Mouse (Mus musculus): ENCODE results near the gene Itpripl2. TPM values are rescaled to one million over a fixed set of nuclear protein-coding genes. Genes with fewer than 3 reads are reported as not detected.

Gene Itpripl2
- total RNA-seq, 2 experiments from 2014 or later = 4.0 to 4.3 TPM

GRCm38 (mm10) chr7:118489706-118490665 lies 1.8 kb downstream of the Itpripl2 start:
- intact Hi-C loops (cut with DNase I) = no loop called here
- no peak for DNase-seq (ENCODE audit: low spot score in 2 of 2)

DNA sequence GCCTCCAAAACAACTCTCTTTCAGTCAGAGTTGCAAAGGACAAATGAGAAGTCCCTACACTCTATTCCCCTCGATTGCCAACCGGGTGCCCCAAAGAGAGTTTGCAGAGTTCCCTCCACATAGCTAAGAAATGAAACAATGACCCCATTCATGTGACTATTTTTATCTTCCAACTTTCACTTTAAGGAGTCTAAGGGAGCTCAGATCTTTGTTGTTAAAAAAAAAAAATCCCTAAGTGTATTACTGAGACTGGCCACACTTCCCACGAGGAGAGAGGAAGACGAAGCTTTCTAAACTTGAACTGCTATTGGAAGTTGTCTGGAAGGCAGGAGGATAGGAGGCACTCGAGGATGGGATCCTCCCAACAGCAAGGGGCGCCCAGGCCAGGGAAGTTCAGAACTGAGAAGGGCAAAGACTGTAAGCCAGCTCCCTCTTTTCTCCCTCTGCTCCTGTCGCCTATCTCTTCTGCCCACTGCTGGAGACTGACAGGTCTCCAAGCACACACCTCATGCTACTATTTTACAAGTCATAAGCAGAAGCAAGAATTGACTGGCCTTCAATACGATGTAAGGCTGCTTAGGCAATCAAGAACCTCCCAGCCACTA lies 3.6 kb downstream of the Itpripl2 start:
- intact Hi-C loops (cut with DNase I) = no loop called here
- no peak for DNase-seq (ENCODE audit: low spot score in 2 of 2)

GRCm38 (mm10) chr7:118486917-118487316 lies 4.9 kb downstream of the Itpripl2 start:
- intact Hi-C loops (cut with DNase I) = no loop called here

DNA sequence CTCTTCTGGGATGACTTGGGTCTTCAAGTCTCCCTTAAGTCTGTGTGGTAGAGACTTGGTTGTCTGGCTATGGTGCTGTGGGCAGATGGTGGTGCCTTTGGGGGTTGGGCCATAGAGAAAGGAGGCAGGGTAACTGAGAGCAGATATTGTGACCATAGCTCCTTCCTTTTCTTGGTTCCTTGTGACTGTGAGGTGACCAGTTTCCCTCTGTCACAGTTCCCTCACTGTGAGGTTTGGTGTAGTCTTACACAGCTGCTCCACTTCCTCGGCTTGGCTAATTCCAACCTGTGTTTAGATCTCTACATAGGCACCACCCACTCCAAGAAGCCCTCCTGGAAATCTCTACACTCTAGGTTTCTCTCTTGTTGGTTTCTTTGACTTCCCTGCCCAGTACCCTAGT lies 7.8 kb downstream of the Itpripl2 start:
- intact Hi-C loops (cut with DNase I) = no loop called here
- DNase-seq (ENCODE audit: low spot score in 2 of 2) = no peak

More at GRCm38 (mm10) chr7:118486917-118487316, 4.9 kb downstream of the Itpripl2 start:
- no peak for DNase-seq (ENCODE audit: low spot score in 2 of 2)

GRCm38 (mm10) chr7:118482001-118482400 lies 9.8 kb downstream of the Itpripl2 start:
- no peak for DNase-seq (ENCODE audit: low spot score in 2 of 2)

GRCm38 (mm10) chr7:118481047-118481810 lies 10.5 kb downstream of the Itpripl2 start:
- intact Hi-C loops (cut with DNase I) = no loop called here

More at GRCm38 (mm10) chr7:118482001-118482400, 9.8 kb downstream of the Itpripl2 start:
- intact Hi-C loops (cut with DNase I) = no loop called here

DNA sequence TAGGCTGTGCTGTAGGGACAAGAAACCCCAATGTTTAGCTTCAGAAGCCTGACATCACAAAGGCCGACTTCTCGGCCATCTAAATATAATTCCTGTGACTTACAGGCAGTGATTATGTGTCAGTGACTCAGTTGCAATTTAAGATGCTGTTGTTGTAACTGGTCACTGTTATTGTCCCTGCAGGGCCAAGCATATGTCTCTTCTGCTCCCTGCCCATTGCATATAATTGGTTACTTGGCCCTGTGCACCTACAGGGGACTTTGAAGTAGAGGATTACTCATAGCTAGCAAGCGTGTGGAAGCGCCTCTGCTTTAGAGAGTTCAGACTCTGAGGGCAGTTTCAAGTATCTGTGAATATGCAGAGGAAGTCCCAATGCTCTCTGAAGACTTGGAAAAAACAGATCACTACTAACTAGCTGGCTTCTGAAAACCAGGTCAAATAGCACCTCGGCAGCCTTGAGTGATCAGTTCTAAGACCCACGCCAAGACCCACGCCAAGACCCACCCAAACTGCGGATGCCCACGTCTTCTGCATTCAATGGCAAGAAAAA lies 11.5 kb downstream of the Itpripl2 start:
- intact Hi-C loops (cut with DNase I) = no loop called here
- DNase-seq (ENCODE audit: low spot score in 2 of 2) = no peak

More at GRCm38 (mm10) chr7:118481047-118481810, 10.5 kb downstream of the Itpripl2 start:
- DNase-seq (ENCODE audit: low spot score in 2 of 2) = no peak

- no peak for DNase-seq (ENCODE audit: low spot score in 2 of 2)
- intact Hi-C loops (cut with DNase I) = no loop called here
These were observed 12.9 kb downstream of the Itpripl2 start for GRCm38 (mm10) chr7:118478835-118479312.

DNA sequence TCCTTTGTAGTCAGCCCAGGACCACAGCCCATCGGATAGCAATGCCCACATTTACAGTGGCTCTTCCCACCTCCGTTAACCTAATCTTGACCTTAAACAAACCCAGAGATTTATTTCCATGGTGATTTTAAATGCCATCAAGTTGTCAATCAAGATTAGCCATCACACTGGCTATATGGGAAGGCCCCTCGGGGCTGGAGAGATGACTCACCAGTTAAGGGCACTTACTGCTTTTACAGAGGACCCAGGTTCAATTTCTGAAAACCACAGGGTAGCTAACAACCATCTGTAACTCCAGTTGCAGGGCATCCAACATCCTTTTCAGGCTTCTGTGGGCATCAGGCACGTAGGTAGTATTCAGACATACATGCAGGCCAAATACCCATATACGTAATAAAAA lies 15.3 kb downstream of the Itpripl2 start:
- DNase-seq (ENCODE audit: low spot score in 2 of 2) = no peak
- intact Hi-C loops (cut with DNase I) = no loop called here

DNA sequence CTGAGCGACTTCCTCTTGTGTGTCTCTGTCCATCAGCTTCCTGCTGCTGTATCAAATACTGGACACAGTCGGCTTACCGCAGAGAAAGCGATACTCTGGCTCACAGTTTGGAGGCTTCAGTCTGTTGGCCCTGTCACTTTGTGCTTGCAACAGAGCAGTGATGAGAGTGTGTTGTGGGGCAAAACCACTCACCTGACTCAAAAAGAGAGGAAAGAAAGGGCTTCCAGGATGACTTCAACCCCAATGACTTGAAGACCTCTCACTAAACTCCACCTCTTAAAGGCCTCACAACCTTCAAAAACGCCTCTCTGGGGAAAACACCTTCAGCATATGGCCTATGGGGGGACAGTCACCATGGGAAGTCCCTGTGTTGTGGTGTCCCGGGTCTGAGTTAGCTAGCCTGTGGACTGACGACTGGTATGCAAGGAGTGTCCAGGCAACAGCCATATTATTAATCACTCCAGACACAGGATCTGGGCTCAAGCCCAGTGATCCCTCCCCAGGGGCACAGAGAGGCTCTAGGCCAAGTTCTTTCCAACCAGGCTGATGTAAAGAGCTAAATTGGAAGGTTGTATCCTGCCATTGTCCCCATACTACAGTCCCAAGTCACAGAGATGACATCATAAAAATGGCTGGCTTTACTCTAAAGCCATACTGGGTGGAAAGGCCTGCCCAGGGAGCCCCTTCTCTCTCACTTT lies 16.6 kb downstream of the Itpripl2 start:
- DNase-seq (ENCODE audit: low spot score in 2 of 2) = no peak

GRCm38 (mm10) chr7:118472886-118473285 lies 18.9 kb downstream of the Itpripl2 start:
- no peak for DNase-seq (ENCODE audit: low spot score in 2 of 2)
- intact Hi-C loops (cut with DNase I) = no loop called here

More for the DNA sequence above, 16.6 kb downstream of the Itpripl2 start:
- intact Hi-C loops (cut with DNase I) = no loop called here

DNA sequence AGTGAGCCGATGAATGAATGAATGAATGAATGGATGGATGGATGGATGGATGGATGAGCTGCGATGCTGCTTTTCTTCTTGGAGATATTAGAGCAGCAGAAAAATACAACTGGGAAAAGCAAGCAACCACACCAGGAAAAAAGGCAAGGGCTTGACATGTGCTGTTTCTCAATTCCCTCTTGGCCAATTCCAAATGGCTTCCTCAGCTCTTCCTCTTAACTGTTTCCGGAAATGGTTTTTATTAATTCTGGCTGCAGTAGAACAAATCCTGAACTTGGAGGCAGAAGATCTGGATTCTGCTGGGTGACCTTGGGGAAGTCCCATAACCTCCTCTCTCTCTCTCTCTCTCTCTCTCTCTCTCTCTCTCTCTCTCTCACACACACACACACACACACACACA lies 23.7 kb downstream of the Itpripl2 start:
- intact Hi-C loops (cut with DNase I) = no loop called here
- DNase-seq (ENCODE audit: low spot score in 2 of 2) = no peak

DNA sequence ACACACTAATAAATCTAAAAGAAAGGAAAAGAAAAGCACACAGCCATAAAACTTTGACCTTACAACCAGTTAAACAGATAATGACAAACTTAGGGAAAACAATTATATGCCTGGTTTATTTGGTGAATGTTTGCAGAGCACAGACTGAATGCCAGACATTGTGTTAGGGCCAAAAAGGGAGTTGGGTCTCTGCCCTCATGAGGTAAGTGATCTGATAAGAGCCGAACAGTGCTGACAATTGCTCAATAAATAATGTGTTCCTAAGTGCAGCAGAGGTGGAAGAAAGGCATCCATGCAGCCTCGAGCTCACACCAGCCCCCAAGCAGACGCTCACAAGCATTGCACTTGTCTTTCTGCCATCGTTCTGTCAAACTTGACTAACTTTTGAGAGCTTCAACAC lies 27.3 kb downstream of the Itpripl2 start:
- intact Hi-C loops (cut with DNase I) = no loop called here
- DNase-seq (ENCODE audit: low spot score in 2 of 2) = no peak

DNA sequence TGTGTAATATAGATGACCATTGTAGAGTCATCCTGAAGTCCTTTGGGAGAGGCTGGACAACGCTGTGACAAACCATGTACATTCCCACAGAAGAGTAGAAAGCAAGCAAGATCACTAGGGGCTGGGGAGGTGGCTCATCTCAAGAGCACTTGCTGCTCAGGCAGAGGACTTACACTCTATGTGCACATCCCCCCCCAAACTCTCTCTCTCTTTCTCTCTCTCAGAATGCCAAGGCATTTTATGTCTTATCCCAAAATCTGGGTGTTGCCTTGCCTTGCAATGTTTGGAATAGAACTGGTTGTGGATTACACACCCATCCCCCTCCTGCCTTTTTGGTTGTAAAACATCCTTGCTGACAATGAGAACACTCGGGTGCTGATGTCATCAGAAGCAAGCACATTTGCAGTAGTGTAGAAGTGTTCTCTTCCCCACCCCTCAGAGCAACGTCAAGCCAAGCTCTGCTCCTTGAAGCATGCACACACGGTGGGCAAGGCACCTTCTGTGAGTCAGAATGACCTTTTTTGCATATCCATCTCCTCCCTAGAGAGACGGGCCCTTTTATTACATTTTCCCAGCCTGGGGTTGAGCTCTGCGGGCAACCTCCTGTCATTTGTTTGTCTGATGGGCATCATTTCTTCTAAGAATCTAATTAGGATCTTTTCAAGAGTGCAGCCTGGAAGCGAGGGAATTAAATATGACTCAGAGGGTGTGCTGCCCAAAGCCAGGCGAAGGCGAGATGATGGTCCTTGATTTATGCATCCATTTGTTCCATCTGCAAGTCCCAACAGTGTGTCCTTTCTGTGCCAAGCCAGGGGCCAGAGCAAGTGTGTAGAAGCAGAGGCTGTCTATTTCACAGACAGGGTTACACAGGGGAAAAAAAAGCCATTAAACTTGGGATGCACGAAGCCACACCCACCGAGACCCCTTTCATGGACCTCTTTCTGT lies 28.7 kb downstream of the Itpripl2 start:
- no peak for DNase-seq (ENCODE audit: low spot score in 2 of 2)
- intact Hi-C loops (cut with DNase I) = no loop called here

DNA sequence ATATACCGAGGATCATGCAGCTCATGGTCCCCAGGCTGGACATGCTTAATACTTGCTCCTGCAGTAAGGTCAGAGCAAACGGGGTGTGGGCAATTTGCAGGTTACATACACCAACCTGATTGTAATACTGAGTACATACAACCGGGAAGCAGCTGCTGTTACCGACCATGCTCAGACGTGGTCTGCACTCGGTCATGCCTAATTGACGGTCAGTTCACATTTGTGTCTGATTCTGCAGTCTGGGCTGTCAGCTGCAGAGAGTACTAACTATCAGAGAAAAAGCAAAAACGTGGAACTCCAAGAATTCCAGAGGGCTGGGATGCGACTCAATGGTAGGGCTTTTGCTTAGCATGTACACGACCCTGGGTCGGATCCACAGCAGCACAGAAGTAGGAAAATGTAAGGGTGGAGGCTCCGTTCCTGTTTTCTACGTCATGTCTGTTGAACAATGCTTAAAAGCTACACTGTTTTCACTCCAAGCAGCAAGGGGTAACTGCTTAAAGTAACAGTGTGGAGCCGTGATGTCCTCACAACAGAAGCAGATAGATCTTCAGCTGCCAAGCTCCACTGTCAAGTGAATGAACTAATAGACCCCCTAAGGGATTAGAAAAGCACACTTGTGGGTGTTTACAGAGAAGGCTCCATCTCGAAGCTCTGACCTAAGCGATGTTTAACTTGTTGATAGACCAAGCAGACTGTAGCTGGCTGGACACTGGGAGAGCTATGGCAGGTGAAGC lies 30.2 kb downstream of the Itpripl2 start:
- intact Hi-C loops (cut with DNase I) = no loop called here
- DNase-seq (ENCODE audit: low spot score in 2 of 2) = no peak

- DNase-seq (ENCODE audit: low spot score in 2 of 2) = peak in 1 of 2 experiments; percentile 20
- intact Hi-C loops (cut with DNase I) = no loop called here
These were observed 38.1 kb downstream of the Itpripl2 start for GRCm38 (mm10) chr7:118453722-118454121.

GRCm38 (mm10) chr7:118452940-118453339 lies 38.8 kb downstream of the Itpripl2 start:
- DNase-seq (ENCODE audit: low spot score in 2 of 2) = no peak
- intact Hi-C loops (cut with DNase I) = no loop called here

Measured in left cerebral cortex, postnatal 14 days (tissue).